Mouse (Mus musculus) E14TG2a.4 (cell line): ENCODE data around the gene Shq1.

Source experiments
- H3K27me3 ChIP-seq: 2 replicates; pipeline ENCODE4 v1.6.1; 2014; ENCODE audit warnings: low read length, control low read depth; ENCODE audit not compliant: insufficient read depth
- H3K36me3 ChIP-seq: 2 replicates; pipeline ENCODE4 v1.6.1; 2014; ENCODE audit warnings: low read length, control low read depth; ENCODE audit not compliant: insufficient read depth
- H3K4me1 ChIP-seq: replicated peaks from 2 replicates; pipeline ENCODE4 v1.6.1; 2014; ENCODE audit warnings: low read depth, low read length, control low read depth
- H3K4me3 ChIP-seq: replicated peaks from 2 replicates; pipeline ENCODE4 v1.5.1; 2014; ENCODE audit warnings: mild to moderate bottlenecking, low read length
- H3K9me3 ChIP-seq: 2 replicates; pipeline ENCODE4 v1.6.1; 2014; ENCODE audit warnings: low read length, control low read depth
- CTCF ChIP-seq: conservative IDR thresholded peaks from 2 replicates; pipeline ENCODE4 v1.5.1; 2014; ENCODE audit warnings: low read length
- NANOG ChIP-seq: IDR thresholded peaks from 2 replicates; pipeline ENCODE4 v1.6.1; 2014; ENCODE audit warnings: borderline replicate concordance, low read length, mixed read lengths
- POU5F1 ChIP-seq: IDR thresholded peaks from 2 replicates; pipeline ENCODE4 v1.6.1; 2014; ENCODE audit warnings: low read length, borderline replicate concordance

The Shq1 gene

DNA sequence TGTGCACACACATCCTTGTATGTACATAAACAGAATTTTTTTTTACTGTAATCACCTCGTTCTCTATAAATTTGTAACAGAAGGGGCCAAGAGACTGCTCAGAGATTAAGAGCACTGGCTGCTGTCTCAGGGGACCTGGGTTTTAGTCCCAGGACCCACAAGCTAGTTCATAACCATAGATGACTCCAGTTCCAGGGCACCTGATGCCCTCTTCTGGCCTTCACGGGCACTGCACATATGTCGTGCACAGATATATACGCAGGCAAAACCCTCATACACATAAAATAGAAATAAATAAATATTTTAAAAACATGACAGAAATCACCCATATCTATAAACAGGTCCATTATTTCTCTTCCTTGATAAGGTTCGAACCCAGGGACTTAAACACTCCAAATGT lies 143.0 kb downstream of the Shq1 start:
- H3K9me3 ChIP-seq: no peaks in the 10 kb centered on the region
- H3K4me3 ChIP-seq: no peak overlapping the region
- peak; percentile 67 for TF ChIP-seq CTCF
- TF ChIP-seq NANOG: no peak
- no peaks in the 10 kb centered on the region for H3K36me3 ChIP-seq
- H3K4me1 ChIP-seq: peaks cover 33% of the 10 kb centered on the region
- H3K27me3 ChIP-seq: peaks cover 15% of the 10 kb centered on the region; the same call in 1 of the 2 replicates

GRCm38 (mm10) chr6:100527161-100527560 lies 143.8 kb downstream of the Shq1 start:
- Histone ChIP-seq H3K9me3 (no peaks in the 10 kb centered on the region), H3K36me3 (no peaks in the 10 kb centered on the region), H3K27me3 (peaks cover 15% of the 10 kb centered on the region; the same call in 1 of the 2 replicates), H3K4me3 (peak overlapping the region; percentile 60), H3K4me1 (peaks cover 26% of the 10 kb centered on the region)
- no peak for TF ChIP-seq CTCF
- TF ChIP-seq NANOG: no peak
- TF ChIP-seq POU5F1: no peak

DNA sequence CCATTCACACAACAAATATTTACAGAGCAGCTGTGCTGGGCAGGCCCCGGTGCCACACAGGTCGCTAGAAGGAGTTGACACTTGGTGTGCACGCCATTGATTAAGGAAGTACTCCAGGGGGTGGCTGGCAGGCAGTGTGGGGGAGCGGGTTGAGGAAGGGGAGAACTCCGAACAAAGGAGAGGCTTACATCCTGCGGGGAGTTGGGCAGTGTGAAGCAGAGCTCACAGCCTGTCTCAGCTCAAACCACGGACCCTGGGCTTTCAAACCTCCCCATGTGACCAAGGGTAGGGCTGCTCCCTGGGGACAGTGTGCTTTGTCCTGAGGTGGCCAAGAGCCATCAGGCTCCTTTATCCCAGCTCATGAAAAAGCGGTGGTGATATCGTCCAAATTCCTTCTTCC lies 144.9 kb downstream of the Shq1 start:
- no peaks in the 10 kb centered on the region for H3K9me3 ChIP-seq
- peak overlapping the region; percentile 60; the same call in 1 of the 2 replicates for H3K4me3 ChIP-seq
- H3K36me3 ChIP-seq: no peaks in the 10 kb centered on the region
- H3K4me1 ChIP-seq: peaks cover 32% of the 10 kb centered on the region
- H3K27me3 ChIP-seq: peaks cover 15% of the 10 kb centered on the region; the same call in 1 of the 2 replicates
- TF ChIP-seq CTCF (no peak), POU5F1 (no peak), NANOG (no peak)

DNA sequence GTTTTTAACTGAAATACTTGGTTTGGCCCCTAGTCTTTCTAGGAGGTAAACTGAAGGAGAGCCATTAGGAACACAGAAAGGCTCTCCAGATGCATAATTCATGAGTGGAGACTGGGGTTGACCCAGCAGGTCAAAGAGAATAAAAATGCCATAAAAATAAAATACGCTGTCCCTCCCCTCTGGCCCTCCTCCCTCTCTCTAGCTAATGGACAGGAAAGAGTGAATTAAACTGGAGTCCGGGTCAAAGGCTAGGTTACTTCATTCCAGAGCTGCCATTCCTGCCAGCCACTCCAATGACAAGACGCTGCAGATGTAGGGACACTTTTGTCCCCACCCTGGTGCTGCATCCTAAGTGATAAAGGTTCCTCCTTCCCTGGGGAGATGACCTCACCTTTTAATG lies 145.5 kb downstream of the Shq1 start:
- H3K9me3 ChIP-seq: no peaks in the 10 kb centered on the region
- H3K4me3 ChIP-seq: peak overlapping the region; percentile 60; the same call in 1 of the 2 replicates
- no peaks in the 10 kb centered on the region for H3K36me3 ChIP-seq
- no peak for TF ChIP-seq POU5F1
- TF ChIP-seq NANOG: no peak
- no peak for TF ChIP-seq CTCF
- peaks cover 32% of the 10 kb centered on the region for H3K4me1 ChIP-seq
- peaks cover 15% of the 10 kb centered on the region; the same call in 1 of the 2 replicates for H3K27me3 ChIP-seq

DNA sequence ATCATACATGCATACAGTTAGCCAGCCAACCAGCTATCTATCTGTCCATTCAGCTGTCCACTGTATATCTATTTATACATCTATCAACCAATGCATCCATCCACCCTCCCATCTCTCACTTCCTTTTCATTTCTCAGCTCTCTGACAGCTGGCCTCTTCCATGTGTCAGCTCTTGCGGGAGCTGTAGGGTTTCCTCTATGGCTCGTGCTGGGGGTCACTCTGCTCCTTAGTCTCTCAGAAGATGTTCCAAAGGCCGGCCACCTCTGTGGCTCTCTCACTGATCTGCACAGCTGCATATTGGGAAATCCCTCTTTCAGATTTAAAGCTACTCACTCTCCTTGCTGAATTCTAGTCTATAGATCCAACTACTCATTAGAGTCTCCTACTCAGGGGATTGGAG lies 148.5 kb downstream of the Shq1 start:
- Histone ChIP-seq H3K36me3 (no peaks in the 10 kb centered on the region), H3K4me3 (no peak overlapping the region), H3K4me1 (peaks cover 36% of the 10 kb centered on the region), H3K9me3 (no peaks in the 10 kb centered on the region), H3K27me3 (peaks cover 26% of the 10 kb centered on the region; the same call in 1 of the 2 replicates)
- no peak for TF ChIP-seq NANOG
- TF ChIP-seq POU5F1: no peak
- no peak for TF ChIP-seq CTCF

- H3K4me3 ChIP-seq: no peak overlapping the region
- H3K9me3 ChIP-seq: no peaks in the 10 kb centered on the region
- H3K4me1 ChIP-seq: peaks cover 29% of the 10 kb centered on the region
- peaks cover 30% of the 10 kb centered on the region for H3K27me3 ChIP-seq
- TF ChIP-seq CTCF (no peak), POU5F1 (no peak), NANOG (no peak)
- no peaks in the 10 kb centered on the region for H3K36me3 ChIP-seq
Measured at GRCm38 (mm10) chr6:100521615-100522398, 149.2 kb downstream of the Shq1 start.

DNA sequence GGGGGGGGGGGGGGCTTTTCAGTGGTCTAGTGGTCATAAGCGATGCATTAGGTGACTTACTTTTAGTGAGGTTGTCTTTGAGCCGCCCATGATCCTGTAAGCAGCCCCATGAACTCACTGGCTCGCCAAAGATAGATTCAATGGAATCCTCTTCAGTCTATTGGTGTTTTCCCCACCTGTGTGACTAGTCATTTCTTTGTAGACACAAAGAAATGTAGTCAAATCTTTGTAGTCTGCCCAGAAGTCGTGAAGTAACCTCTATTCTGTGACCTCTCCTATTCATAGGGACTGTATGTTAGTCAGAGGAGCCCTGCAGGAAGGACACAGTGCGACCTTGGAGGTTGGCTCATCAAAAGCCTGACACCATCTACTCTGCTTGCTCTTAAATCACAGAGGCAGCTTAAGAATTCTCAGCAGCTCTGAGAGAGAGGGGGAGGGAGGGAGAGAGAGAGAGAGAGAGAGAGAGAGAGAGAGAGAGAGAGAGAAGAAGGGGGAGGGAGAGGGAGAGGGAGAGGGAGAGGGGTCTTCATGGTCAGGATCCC lies 150.3 kb downstream of the Shq1 start:
- no peaks in the 10 kb centered on the region for H3K9me3 ChIP-seq

GRCm38 (mm10) chr6:100519837-100520236 lies 151.1 kb downstream of the Shq1 start:
- peaks cover 14% of the 10 kb centered on the region for H3K4me1 ChIP-seq
- H3K27me3 ChIP-seq: peaks cover 24% of the 10 kb centered on the region
- no peaks in the 10 kb centered on the region for H3K36me3 ChIP-seq
- no peak overlapping the region for H3K4me3 ChIP-seq
- no peaks in the 10 kb centered on the region for H3K9me3 ChIP-seq
- no peak for TF ChIP-seq CTCF
- TF ChIP-seq POU5F1: no peak
- TF ChIP-seq NANOG: no peak

More for the DNA sequence above, 150.3 kb downstream of the Shq1 start:
- Histone ChIP-seq H3K4me1 (peaks cover 17% of the 10 kb centered on the region), H3K27me3 (peaks cover 26% of the 10 kb centered on the region), H3K36me3 (no peaks in the 10 kb centered on the region), H3K4me3 (no peak overlapping the region)
- TF ChIP-seq NANOG (no peak), CTCF (no peak), POU5F1 (no peak)
